Mouse (Mus musculus) A20 (cell line): ENCODE data around the gene Guca2b.

Experiments used
- DNase-seq: peaks from one replicate; pipeline ENCODE4 v3.0.0-alpha.2; 2011; ENCODE audit warnings: low read depth, low spot score

Gene Guca2b

DNA sequence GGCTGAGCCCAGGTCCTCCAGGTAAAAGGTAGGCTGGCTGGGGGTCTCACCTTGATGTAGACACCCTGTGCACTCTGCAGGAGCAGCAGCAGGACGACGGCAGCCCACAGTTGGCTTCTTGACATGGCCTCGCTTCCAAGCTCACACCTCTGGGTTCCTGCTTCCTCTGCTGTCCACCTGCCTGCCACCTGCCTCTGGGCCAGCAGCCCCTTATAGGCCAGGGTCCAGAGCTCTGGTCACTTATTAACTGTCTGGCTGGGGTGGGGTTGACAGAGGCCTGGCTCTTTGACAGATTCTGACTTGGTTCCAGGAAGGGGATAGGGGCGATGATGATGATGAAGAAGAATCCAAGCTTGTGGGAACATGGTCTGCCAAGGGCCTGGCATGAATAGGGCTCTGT is at the start of gene Guca2b:
Guca2b (minus strand) TSS at position 224 of the 400 bp plus-strand sequence.
- no peak for DNase-seq

DNA sequence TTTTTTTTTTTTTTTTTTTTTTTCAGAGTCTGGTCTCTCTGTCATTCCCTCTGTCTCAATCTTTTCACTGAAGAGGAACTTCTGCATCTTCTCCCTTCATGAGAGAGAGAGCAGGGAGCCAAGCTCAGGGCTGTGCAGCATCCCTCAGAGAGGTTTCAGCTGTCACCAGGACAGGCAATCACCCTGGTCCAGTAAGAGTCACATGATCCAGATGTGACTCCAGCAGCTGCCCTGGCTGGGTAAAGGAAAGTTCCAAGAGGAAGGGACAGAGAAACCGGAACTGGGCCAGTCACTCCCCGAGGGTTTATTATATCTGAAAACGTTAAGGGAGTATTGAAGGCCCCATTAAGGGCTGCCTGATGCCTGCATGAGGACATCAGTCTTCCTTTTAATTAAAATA is 49.0 kb upstream of the Guca2b start:
- no peak for DNase-seq

DNA sequence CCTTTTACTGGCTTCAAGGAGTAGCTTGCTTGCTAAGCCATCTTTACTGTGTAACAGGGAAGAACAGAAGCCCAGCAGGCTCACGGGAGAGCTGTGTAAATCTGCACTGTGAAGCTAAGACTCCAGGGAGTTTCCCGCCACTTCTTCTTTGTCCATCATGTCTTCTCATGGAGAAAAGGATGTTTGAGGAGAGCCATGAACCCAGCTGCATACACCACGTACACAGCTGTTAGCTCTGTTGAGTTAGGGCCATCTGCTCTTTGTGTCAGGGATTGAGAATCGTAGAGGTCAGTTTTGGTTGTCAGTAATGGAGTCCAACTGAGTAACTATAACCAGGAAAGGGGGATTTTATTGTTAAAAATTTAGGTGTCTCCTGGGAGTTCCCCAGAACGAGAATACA is 48.6 kb upstream of the Guca2b start:
- no peak for DNase-seq

DNA sequence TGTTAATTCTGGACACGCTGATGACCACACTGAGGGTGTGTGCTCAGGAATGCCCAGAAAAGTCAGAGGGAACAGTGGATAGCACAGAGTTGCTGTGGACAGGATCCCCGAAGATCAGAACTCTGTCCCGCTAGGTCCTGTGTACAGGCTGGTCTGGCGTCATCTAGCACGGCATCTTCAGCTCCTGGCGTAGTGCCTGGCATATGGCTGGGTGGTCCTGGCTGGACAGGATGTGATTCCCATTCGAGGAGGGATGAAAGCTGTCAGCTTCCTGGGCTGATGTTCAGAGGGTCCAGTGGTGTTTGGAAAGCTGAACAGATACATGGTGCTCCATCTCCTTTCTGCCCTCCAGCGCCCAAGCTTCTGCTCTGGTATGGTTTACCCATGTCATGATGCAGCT is 45.2 kb upstream of the Guca2b start:
- DNase-seq = no peak

DNA sequence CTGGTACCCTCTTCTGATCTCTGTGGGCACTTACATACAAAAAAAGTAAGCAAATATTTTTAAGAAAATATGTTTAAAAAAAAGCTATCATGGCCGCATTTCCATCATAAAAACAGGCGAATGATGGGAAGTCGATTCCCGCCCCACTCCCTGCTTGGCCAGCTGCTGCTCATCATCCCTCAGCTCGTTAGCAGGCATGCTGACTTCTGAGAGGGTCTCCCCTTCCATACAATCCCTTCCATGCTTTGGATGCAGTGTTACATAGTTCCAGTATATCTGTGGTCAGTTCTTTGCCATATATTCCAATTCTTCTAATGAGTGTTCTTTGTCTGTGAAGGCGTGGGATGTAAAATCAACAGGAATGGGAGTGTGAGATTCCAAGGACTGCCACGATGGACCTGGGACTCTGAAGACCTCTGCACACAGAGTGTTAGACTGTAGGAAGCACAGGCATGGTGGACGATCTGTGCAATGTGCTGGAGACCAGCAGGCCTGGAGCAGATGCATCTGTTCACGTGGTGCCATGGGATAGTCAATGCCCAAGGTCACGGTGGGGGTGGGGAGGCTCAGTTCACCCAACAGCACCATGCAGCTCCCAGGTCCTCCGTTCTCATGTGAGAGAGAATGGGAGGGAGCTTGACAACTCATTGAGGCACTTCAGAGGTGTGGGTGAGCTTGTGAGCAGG is 42.7 kb upstream of the Guca2b start:
- no peak for DNase-seq

DNA sequence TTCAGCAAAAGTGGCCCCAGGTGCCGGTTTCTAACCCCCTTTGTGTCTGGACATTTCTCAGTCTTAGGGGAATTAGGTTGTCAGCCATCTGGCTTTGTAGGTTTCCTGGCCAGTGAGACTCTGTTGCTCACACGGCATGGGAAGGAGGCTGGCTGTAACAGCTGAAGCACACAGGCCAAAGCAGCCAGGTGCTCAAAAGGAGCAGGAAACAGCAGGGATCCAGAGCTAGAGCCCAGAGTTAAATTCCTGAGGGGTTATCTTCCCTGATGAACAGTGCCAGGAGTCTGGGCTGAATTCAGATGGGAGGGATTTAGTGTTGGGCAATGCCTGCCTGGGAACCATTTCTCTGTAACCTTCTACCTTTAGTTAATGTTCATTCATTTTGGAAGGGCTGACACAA is 39.6 kb upstream of the Guca2b start:
- DNase-seq = no peak

DNA sequence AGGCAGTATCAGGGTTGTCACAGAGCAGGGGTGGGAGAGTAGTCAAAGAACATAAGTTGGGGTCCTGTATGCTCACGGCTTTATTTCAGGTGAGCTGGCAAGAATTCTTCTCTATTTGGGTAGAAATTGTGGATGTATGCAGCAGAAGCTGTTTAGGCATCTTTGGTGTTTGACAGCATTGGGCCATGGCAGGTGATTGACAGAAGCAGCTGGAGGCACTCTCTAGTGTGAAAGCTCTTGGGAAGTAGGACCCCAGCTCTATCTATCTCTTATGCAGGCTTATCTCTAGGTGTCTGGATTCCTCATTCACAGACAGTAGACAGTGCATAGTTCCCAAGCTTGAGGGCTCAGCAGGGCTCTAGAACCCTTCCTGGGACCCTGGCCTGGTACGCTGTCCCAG is 27.0 kb upstream of the Guca2b start:
- DNase-seq = no peak

DNA sequence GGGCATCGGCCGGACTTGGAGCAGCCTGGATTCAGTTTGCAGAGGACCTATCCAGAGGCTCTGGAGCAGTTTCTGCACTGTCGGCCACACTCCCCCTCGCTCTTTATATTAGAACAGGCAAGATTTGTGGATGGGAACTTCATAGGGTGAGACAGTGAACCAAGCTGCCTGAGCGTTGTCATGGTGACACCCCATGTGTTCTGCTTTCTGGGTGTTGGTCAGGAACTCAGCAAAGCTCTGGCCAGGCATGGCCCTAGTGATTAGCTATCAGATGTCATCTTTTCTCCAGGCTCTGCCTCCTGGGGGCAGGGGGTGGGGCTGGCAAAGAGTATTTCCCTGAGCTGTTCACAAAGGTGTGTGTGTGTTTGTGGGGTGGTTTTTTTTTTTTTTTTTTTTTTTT is 23.8 kb upstream of the Guca2b start:
- no peak for DNase-seq

DNA sequence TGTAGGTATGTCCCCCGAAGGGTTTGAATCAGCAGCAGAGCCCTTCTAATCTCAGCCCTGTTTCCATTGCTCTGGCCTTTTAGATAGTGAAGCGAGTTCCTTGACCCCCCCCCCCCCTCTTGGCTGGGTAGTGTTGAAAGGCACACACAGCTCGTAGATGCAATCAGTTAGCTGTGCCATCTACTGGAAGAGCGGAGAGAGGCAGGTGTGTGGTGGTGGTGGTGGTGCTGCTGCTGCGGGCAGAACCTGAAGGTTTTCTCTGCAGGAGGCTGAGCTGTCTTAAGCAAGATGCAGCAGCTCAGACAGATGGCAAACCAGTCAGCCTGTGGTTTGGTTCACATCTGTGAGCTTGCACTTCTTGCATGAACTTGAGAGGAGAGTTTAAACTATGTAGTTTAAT is 13.9 kb upstream of the Guca2b start:
- peak; percentile 75 for DNase-seq

DNA sequence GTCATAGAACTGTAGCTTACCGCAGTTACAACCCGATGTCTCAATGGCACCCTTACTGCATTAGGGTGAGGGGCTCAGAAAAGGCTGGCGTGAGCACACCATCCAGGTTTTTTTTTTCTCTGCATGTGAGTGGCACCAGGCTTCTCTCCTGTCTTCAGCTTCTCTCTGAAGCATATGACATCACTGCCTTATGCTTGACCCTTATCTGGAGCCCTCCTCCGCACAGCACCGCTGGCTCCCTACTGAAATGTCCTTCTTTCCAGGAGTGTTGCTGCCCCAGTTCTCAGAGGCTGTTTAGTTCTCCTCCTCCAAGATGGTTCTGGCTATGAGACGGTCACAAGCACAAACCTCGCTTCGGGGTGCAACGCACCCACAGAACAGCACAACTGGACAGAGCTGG is 12.4 kb upstream of the Guca2b start:
- DNase-seq = no peak

DNA sequence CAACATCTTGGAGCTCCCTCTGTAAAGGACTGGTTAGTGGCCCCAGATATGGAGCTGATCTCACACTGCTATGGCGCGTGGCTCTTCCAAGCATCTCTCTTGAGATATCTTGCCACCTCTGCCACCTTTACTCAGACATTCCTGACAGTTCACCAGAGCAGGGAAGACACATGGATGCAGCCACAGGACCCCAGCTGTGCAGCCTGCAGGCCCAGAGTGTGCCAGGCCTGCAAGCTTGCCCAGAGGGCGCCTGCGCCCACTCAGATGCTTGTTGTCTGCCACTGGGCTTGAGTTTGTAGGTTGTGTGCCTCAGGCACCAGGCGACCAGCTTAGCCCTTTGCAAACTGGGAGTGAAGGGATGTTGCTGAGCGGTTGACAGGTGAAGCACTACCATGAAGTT is 12.0 kb upstream of the Guca2b start:
- DNase-seq = no peak

DNA sequence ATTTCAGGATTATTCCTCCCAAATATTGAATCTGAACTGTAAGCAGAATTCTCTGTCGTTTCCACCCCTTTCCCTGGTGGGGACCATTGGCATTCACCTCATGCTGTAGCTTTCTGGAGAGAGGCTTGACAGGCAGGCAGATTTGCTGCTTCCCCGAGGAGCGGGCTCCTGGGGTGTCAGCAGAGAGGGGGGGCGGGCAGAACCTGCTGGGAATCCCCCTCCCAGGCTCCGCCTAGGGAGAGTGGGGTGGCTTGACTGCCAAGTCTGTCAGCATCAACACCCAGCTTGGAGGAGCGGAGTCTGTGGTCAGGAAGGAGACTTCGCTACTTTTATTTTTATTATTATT is 11.4 kb upstream of the Guca2b start:
- DNase-seq = peak; percentile 83

DNA sequence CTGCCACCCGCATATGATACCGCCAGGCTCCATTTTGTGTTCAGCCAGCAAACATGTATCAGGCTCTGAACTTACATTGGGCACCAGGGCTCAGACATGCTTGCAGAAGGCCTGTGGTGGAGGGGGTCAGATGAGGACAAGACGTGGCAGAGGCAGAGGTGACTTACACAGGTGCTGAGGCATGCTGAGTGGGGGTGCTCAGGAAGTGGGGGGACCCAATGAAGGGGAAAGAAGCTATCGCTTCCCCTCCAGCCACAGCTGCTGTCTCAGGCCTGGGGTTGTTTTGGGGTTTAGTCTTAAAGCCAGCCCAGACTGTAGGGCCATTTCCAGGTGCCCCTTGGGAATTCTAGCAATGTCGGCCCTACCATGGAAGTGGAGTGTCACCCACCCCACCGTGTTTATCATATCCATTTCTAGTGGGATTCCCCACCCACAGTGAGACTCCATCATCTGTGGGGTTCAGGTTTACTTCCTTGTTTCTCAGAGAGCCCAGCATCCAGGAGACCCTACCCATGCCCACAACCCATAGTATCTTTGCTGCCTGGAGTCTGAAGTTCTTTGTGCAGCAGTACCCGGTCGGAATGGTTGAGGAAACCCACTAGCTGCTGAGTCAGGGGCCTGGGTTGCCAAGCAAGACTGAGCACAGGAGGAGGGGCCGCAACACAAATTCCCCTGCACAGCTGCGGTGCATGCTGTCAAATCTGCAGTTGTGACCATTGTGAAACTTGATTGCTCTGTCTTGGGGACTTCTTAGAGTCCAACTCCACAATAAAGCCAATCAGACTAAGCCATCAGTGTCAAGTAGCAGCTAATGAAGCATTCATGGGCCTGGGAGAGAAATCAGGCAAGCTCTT is 10.8 kb upstream of the Guca2b start:
- DNase-seq = peak; percentile 94

DNA sequence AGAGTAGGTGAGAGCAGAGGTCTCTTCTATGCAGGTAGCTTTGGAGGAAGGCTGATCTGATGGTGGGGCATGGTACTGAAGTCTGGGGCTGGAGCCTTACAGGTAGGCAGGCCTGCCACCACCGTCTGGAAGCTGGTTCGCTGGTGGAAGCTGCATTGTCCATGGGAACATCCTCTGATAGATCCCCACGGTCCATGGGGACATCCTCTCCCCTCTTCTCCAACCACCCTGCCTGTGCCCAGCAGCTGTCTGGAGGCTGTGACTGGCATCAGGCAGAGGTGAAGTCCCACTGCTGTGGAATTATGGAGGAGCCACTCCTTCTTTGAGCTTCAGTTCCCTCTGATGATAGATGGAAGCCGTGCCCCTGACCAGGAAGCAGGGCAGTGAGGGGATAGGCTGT is 9.8 kb upstream of the Guca2b start:
- DNase-seq = no peak

DNA sequence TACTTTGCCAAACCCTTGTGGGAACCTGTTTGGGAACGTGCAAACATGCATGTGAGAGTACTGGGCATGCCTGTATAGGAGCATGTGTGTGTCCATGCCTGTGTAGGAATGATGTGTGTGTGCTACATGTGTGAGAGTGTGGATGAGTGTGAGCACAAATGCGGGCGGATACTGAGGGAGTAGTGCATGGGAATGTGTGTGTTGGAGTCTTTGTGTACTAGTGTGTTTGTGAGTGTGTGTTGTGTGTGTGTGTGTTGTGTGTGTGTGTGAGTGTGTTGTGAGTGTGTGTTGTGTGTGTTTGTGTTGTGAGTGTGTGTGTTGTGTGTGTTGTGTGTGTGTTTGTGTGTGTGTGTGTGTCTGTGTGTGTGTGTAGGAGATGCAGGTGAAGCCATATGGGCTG is 9.4 kb upstream of the Guca2b start:
- no peak for DNase-seq

DNA sequence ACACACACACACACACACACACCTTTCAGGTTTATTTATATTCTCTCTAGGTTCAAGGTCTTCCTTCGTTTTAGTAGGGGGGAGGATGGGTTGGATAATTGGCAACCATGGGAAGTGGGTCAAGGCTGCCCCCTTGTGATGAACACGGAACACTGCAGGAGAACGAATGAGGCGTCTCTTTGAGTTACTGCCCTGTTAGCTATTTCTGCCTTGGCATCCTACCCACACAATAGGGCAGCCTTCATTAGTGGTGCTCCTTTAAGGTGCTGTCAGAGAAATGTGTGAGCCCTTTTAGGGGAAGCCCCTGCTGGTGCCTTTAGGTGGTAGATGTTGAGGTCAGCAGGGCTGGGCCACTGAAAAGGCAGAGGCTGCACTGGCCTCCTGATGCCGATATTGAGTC is 8.7 kb upstream of the Guca2b start:
- DNase-seq = peak; percentile 84

DNA sequence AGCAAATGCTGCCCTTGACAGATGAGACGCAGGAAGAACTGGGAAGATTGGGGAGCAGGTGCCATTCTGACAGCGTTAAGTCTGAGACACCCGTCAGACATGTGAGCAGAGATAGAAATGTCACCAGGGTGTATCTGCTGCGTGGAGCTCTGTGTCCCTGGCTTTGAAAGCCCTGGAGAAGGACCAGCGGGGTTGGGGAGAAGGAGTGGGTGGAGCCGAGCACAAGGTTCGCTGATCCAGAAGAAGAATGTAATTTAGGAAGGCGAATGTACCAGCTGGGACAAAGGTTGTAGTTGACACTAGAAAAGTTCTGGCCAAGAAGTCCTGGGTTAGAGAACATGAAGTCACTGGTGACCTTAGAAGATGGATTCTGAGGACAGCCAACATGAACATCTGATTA is 7.4 kb upstream of the Guca2b start:
- no peak for DNase-seq

DNA sequence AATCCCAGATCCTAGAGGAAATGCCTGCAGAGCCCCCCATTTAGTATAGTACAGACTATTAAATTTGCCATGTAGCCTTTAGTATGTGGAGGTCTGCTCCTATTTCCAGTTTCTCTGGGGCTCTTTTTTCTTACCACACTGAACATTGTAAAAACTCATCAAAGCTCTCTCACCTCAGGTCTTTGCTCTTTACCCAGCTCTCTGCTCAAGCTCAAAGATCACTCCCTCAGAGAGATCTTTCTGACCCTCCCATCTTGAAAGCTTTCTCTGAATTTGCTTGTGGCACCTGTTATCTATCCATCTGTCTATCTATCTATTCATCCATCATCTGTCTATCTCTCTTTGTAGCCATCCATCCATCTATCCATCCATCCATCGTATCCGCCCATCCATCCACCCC is 6.4 kb upstream of the Guca2b start:
- no peak for DNase-seq

DNA sequence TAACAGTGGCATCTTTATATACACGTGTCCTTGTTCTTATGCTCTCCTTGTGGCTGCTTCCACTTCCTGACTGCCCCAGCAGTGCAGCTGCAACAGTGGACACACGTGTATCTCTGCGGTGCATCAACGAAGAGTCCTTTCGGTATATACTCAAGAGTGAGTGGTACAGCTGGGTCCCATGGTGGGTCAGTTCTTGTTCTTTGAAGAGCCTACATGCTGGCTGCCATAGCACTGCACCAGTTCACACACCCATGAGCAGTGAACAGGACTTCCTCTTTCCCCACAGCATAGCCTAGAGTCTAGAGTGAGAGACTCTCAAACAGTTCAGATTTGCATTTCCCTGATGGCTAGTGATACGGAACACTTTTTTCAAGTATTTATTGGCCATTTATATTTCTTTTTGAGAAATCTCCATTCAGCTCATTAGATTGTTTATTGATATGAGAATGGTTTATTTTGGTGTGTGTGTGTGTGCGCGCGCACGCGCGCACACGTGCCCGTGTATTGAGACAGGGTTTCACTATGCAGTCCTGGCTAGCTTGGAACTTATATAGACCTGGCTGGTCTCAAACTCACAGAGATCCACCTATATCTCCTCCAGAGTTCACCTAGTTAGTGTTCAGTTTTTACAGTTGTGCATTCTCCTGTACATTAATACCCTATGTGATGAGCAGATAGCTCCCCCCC is 4.8 kb upstream of the Guca2b start:
- DNase-seq = peak; percentile 92

DNA sequence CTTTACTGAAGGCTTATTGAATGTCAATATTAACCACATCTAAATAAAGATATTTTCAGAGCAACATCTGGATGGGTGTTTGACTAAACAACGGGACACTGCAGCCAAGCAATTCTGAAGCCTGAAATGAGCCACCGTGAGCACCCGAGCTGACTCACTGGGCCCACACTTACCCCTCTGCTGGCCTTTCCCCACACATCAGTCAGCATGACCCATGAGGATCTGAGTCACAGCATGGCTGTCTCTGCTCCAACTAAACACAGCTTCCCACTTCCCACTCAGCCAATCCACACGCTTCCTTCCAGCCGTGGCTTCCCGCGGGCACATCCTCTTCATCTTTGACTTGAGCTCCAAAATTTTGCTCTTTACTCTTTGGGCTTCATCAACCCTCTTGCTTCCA is 4.2 kb upstream of the Guca2b start:
- DNase-seq = no peak

DNA sequence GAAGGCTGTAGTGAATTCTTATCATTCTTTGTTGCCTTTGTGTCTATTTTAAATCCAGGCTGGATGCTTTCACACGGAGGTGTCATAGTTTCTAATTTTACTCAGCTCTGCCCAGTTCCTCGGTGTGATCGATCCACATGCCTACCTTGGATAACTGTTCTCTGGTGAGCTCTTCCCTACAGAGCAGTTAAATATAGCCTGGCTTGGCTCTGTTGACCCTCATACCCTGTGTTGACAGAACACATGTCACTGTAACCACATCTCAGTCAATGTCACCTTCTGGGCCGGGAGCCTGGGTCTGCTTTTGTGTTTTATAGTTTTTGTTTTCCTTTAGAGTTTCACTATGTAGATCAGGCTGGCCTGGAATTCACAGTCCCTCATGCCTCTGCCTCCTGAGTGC is 3.4 kb upstream of the Guca2b start:
- DNase-seq = no peak

DNA sequence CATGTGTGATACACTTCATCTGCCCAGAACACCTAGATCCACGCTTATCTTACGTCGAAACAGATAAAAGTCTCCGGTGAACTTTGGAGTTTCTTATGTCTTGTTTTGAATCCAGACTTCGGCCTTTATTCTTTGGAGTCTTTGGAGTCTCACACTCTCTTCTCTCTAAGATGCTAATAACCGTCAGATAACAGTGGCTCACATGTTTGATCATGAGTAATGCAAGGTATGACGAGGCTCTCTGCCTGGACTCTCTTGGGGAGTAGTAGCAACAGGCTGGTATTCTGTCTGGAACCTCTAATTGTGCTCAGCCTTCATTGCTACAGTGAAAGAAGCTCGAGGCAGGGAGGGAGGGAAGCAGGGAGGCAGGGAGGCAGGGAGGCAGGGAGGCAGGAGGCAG is 1.3 kb upstream of the Guca2b start:
- DNase-seq = no peak

DNA sequence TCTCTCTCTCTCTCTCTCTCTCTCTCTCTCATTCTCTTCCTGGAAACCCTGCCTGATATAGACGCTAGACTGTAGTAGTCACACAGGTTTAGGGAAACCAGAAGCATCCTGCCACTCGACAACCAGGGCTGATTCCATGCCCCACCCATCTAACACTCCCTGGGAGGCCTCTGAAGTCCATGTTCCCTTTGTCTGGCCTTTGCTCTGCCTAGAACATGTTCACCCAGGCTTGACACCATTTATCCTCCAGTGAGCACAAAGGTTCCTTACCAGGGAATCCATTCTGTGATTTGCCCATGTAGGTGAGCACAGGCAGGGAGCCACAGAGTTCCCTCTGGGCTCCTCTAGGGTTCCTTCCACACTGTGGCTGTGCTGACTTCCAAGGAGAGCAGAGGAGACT is 508 bp downstream of the Guca2b start:
- no peak for DNase-seq
